Mouse (Mus musculus) thymus, postnatal 0 days (tissue): ENCODE measurements around the gene Txnrd1. TPM values are rescaled to one million over a fixed set of nuclear protein-coding genes. Genes with fewer than 3 reads are reported as not detected.

Experiments
- DNase-seq: peaks from one replicate; pipeline ENCODE4 v3.0.0-alpha.2; 2015; ENCODE audit warnings: low spot score
- polyA plus RNA-seq: library from polyadenylated mRNA; unstranded; fragments of >200 nt; fragmentation: Nextera tagmentation; extraction: Ambion mirVana; gene quantifications from 2 replicates; pipeline ENCODE4 v1.2.1, GENCODE M21; 2015

Txnrd1 gene
- polyA plus RNA-seq, 1 experiment from 2014 or later: 61.6 TPM

DNA sequence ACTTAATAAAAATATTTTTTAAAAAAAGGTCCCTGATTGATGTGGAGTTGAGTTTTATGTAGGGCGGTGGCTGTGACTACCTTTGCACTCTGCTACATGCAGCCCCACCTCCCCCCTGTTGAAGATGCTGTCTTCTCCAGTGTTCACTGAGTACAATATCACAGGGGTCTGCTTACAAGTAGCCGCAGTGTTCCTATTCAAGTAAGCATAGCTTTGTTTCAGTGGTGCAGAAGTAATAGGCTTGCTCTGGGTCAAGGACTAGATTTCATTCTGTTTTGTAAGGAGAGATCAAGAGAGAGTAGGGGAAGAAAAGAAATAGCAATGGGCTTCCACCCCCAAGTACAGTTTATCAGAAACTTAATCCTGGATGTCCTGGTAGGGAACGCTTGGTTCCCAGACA, 16.2 kb upstream of the Txnrd1 start:
- no peak for DNase-seq

DNA sequence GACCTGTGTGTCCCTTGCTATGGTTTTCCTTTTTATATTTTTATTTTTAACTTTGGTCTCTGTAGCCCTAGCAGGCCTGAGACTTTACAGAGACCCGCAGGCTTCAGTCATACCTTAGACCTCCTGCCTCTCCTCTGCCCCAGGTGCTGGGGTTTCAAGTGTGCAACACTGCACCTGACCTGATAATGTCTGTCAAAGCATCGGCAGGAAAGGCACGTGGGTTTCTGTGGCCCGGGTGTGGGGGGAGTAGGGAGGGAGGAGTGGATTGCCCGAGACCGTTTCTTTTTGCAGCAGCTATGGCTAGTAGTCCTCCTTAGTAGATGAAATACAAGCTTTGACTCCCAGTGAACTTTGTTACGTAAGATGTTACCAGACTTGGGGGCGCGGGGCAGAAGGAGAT, 15.8 kb upstream of the Txnrd1 start:
- peak; percentile 34 for DNase-seq

DNA sequence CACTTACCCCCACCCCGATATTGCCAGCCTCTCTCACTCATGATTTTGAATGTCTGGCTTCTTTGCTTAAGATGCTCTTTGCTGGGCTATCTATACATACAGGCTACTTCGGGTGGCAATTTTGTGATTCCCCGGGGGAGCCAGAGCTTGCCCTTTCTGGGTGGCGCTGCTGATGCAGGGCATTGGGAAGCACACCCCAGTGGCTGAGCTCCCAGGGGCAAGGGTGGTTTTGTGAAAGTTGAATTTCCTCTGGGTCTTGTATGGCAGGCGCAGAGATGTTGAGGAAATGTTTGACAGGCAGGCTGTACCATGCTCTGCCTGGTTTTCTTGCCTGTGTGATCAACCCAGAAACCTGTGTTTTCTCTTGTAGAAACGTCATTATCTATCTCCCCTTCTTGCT, 15.1 kb upstream of the Txnrd1 start:
- DNase-seq: no peak

DNA sequence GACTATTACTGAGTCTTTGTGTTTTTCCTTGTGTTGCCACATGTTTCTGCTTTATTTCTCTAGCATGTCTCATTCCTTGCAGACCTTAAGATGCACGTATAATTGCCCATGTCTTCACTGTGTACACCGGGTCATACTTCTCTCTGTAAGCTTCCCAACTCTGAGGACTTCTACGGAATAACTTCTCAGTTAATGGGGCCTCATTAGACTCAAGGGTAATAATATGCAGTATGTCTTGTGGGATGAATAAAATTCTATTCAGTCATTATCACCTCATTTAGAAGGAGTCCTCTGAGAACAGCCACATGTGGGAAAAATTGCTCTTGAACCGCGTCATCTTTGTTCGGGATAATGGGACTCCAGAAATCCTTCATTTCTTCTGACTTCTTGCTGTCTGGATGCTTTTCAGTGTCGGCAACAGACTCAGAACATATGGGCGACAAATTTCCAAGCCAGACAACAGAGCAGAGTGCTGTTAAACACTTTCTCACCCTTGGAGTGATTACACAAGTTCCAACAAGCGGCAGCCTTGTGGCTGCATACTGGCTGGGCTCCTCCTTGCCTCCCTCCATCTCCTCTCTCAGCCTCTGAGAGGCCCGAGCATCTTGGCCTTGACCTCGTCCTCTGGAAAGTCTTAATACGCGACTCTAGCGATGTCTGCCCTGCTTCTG, 10.5 kb upstream of the Txnrd1 start:
- DNase-seq: no peak

DNA sequence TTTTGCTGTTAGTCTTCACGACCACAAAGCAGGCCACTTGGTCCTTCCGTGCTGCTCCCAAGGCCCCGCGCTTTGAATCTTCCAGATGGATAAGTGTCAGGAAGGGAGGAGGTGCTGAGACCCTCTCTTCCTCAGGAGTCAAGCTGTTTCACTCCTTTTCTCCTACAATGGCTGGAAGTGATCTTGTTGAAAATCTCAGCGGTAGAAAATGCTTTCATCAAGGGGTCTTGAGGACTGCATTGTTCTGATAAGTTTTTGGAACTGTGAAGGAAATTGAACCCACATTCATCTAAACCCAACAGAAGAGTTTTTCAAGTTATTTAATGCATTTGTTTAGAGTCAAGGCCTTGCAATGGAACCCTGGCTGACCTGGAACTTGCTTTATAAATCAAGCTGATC, 10.0 kb upstream of the Txnrd1 start:
- no peak for DNase-seq

DNA sequence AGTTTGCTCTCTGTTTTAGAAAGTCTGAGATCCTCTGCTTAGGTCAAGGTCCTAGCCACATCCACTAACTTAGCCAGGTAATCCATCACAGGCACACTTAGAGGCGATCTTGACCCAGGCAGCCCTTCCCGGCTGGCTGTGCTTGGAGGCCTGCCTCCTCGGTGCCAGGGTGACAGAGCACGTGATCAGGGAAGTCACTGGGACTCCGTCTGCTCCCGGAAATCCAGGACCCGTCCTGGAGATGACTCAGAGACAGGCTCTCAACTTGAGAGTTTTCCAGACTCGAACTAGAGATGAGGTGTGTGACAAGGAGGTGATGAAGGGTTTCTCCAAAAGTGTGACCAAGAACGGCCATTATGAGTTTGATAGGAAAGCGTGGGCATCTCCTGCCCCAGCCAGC, 9.2 kb upstream of the Txnrd1 start:
- no peak for DNase-seq

DNA sequence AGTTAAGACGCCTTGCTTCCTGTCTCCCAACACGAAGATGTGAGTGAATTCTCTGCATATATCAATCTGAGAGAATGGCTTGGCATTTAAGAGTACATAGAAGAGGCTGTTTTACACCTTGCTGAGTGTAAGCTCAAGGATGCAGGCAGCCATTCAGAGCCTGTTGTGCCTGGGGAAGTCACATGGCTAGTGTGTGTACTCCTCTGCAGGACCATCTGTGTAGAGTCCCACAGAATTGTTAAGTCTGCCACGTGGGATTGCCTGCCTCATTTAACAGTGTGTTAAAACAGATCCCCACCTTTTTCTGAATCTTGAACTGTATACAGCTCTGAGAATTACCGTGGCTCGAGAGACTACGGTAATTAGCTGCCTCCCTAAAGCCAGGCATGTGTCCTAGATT, 7.2 kb upstream of the Txnrd1 start:
- DNase-seq: no peak

DNA sequence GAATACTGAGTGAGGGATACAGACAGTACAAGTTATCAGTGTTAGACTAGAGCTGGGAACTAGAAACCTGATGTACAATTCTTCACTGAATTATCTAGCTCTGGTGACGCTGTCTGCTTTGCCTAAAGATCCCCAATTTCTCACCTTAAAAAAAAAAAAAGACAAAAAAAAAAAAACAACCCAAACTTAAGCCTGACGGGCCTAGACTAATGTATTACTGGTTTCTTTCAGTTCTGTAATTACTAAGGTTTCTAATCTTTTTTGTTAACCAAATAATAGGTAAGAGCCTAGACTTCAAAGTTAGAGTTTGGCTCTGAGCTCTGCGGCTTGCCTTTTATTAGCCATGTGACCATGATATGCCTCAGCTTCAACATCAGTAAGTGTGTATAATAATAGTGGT, 2.1 kb downstream of the Txnrd1 start:
- no peak for DNase-seq

DNA sequence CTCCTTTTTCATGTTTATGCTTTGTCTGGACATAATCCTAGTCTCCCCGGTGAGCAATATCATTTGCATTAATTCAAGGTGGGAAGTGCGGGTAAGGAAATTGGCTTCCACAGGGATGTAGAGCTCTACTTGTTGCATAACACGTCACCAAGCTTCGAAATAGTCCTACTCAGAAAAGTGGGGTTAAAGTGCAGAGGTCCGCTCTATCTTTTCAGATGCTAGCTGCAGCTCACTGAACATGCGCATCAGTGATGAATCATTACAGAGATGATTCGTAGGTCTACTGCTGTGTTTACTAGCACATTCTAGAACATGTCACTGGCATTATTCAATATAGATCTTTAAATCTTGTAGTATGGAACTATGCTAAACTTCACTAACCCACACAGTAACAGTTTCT, 4.6 kb downstream of the Txnrd1 start:
- DNase-seq: no peak

DNA sequence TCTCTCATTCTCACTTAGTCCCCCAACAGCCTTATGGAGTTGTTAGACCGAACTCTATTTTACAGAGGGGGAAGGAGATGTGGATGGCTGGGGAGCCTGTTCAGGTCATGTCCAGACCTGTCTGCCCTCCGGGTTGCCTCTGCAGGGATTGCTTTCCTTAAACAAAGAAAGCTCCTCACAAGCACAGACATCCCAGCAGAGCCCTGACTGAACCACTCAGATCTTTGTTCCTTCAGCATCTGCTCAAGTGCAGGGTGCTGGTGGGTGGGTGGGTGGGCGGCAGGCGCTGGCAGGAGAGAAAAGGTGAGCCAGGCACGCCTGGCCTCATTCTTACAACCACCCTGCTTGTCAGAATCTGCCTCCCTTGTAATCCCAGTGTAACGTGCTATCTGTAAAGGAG, 10.3 kb downstream of the Txnrd1 start:
- no peak for DNase-seq

DNA sequence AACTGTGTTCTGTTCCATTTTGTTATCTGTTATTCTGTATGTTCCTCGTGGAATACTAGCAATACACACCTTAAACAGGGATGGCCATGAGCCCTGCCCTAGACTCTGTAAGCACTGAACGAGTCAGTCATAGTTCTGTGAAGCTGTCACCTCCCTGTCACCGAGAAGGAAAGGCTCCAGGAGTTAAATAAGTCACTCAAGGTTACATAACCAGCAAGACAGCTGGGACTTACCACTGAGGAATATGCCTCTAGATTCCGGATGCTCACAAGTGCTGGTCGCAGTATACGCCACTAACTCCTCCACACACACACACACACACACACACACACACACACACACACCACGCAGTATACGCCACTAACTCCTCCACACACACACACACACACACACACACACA, 11.0 kb downstream of the Txnrd1 start:
- DNase-seq: no peak

DNA sequence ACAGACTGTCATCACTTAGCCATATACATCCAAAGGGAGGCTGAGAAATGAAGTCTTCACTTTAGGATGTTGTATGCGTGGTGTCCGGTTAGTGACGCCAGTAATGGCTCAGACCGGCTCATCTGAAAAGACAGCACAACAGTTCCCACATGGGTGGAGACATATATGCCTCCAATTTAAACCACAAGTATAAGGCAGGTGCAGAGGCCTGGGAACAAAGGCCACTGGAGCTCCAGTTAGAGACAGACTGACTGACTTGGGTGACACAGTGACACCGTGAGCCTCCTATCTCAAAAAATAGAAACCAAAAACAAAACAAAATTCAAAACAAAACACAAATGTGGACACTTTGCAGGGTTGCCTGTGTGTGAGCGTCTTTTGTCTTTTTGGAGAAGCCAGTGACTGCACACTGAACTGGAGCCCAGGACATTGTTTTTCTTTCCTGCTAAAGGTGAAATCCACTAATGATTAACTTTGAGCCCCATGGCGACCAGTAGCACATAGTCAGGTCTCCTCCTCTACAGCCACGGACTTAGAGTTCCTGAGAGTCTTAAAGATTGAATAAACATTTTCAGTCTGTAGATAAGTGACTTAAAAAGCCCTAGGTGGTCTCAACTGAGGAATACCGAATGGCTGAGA, 14.2 kb downstream of the Txnrd1 start:
- no peak for DNase-seq

DNA sequence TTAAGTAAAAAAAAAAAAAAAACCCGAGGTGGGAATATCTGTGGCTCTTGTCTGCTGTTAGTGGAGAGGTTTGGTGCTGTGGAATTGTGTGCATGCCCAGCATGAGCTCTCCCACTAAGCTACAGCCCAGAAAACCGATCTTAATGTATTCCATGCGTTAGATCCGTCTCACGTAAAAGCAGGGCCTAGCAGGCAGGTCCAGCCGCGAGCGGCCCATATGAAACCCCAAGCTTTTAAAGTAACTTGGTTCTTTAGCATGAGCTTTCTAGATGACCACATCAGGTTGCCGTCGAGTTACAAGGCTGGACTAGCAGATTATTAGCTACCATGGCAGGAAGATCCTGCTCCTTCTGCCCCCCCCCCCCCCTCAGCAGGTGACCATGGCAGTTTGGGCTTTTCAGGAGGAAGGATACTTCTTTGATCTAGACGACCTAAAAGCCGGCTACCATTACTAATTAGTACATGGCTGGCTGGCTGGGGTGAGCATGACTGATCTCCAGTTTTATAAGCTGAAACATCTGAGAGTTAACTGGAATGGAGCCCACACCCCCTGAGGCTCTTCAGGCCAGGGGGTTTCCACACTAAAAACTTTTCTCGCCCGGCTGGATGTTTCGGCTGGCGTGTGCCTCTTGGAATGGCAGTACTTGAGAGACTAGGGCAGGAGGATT, 16.1 kb downstream of the Txnrd1 start:
- DNase-seq: no peak

DNA sequence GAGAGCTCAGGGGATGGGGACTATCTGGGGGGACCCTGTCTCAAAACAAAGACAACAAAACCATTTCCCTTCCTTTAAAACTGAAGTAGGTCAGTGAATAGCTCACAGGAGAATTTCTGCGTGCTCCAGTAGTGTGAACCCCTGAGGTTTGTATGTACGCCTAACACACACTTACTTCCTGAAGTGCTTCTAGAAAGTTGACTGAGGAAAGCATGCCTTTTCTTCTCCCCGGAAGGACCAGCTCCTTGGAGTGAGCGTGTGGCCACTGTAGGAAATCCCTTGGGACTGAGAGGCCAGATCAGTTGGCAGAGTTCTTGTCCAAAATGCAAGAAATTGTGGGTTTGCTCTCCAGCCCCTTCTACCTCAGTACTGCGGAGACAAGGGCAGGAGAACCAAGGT, 16.6 kb downstream of the Txnrd1 start:
- DNase-seq: no peak

DNA sequence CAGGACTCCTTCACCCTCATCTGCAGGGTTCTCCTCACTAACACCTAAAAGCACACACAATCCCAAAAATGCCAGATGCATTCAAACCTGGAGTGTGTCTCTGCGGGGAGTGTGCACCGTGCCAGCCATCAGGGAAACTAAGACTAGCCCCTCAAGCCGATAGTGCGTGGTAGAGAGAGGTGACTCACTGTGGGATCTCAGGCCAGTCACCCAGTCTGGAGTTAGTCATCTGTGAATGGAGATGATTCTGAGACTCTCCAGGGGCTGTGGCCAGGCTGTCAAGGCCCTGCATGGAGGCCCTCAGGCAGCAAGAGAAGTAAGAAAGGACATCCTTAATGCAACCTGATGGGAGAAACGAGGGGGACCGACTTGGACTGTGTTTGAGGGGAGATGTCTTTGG, 18.0 kb downstream of the Txnrd1 start:
- DNase-seq: no peak

DNA sequence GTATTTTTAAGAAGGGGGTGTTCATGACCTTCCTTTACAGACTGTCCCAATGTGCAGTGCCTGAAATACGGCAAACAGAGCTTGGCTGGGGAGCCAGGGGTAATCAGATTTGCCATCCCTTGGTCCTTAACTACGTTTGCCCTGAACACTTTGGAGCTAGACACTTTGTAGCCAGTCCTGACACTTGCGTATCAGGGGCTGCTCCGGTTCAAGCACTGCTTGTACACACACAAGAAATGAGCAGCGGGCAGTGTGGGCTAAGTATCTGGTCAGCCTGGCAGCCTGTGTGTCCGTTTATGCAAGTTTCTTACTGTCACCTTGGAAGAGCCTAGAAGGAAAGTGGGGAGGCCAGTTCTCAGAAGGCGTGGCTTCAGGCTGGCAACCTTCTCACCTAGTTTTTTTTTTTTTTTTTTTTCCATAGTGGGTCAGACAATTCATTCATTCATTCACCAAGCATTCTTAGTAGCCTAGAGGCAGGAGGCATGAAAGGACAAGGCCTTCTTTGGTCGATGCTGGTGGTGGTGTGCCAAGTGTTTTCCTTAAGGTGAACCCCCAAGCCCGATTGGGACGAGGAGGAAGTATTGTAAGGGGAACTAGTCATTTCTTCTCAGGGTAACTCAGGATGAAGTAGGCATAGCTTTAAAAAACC, 24.4 kb downstream of the Txnrd1 start:
- DNase-seq: no peak

DNA sequence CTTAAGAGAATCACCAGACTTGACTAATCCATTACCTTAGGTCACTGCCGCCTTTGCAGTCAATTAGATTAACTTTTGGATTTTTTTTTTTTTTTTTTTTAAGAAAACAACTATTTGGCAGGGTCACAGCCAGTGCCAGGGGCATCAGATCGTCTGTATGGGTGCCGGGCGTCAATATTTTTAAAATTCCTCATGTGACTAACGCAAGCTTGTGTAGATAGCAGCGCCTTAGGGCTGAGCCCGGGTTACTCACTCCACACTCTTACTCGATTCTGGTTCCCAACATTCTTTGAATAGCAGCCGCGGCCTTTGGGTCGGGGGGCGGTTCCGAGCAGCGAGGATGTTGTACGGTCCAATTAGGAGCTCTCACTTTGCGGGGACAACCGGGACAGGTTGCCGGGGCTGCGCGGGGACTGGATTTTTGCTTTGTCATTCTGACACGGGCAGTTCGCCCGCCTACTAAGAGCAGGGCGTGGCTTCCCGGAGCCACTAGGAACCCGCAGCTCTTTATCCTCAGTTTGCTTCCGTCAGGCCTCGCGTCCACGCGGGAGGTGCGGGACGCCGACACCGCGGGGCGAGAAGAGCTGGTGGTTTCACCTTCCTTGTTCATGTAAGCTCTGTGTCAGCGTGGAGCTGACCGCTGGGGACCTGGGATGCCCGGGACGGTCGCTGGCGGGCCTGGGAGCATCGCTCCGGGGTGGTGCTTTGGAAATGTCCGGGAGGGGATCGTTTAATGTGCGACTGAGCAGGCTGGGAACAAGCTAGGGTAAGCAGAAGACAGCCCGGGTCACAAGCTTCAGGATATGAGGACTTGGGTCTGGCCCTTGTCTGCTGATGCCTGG, 25.2 kb downstream of the Txnrd1 start:
- DNase-seq: peak; percentile 92

DNA sequence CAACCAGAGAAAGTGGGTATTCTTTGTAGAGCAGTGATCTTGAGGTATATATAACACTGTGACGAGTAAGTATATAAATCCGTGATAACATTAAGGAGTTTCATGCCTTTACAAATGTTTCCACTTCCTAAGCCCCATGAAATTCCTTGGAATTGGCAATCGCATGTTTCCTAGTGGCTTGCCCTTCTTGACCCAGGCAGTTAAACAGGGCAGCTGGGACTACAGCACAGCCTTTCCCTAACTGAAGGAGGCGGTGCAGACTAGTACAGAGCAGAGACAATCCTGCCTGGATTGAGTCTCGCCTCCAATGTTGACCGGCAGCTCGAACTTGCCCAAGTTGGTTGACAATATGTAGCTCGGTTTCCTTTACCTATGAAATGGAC, 25.8 kb downstream of the Txnrd1 start:
- DNase-seq: peak; percentile 42

DNA sequence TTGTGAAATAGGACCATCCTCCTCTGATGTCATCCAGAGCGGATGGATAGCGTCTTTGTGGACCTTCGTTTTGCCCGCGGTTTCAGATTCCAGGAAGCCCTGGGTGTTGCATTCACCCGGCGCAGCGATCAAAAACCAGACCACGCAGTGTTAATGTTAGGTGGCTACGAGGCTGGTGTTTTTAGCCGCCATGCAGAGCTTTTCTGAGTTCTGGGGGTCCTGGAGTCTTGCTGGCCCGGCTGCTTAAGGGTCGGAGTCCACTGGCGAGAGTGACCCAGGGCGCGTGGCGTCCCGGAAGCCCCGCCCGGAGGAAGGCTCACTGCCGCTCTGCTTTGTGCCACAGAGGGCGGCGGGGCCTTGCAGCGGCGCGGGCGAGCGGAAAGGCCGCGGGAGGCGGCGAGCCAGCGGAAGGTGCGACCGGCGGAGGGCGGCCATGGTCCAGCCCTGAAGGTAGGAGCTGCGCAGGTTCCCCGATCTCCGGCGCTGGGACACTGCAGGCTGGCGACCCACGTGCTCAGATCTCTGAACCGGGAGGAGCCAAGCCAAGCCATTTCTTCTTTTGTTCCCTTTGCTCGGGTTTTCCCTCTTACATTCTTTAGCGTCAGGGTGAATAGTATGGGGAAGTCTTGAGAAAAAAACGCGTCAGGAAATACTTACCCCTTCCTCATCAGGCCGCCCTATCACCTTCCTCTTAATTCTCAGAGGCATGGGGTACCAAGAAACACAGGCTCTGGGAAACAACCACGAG, 26.6 kb downstream of the Txnrd1 start:
- peak; percentile 57 for DNase-seq

DNA sequence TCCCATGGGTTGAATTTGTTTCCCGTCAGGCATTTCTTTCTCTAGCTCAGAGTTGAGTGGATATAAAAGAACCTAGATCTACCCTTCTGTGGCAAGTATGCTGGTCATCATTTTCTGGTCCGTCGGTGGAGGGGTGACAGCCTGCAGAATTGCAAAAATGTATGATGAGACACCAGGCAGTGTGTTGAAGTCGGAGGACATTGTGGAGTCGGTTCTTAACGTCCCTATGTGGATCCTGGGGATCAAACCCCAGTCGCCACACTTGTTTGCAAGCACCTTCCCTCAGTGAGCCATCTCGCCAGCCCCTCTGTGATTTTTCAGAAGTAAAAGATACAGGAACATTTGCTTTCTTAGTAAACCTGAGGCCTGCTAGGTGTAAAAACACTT, 27.2 kb downstream of the Txnrd1 start:
- peak; percentile 37 for DNase-seq
